Mouse (Mus musculus) heart, embryonic 14.5 days (tissue): ENCODE results near the gene Barx2. TPM values are rescaled to one million over a fixed set of nuclear protein-coding genes. Genes with fewer than 3 reads are reported as not detected.

Source experiments
- ATAC-seq: fragments of 200-750 bp; cut with Nextera tagmentation; 2 replicates; pipeline ENCODE4 v1.8.0; 2017; ENCODE audit warnings: low read depth, moderate TSS enrichment; ENCODE audit not compliant: insufficient number of reproducible peaks, insufficient read depth, low FRiP score
- H3K27ac ChIP-seq, 2 experiments: fragments of 200-500 bp in 1 of 2; fragments of 300-500 bp in 1 of 2; sonication (generic) in 1 of 2; replicated peaks in 1 of 2; 2 replicates each; pipeline ENCODE4 v1.5.1; 2012 to 2014; ENCODE audit warnings: low read depth in 2 of 2, low read length in 2 of 2, control low read depth in 1 of 2, mild to moderate bottlenecking in 1 of 2, mixed read lengths in 1 of 2; ENCODE audit not compliant: control insufficient read depth in 1 of 2, insufficient read depth in 1 of 2
- H3K27me3 ChIP-seq: fragments of 300-500 bp; sonication (generic); 2 replicates; pipeline ENCODE4 v1.6.1; 2014; ENCODE audit warnings: mild to moderate bottlenecking, low read length, control low read depth; ENCODE audit not compliant: control insufficient read depth, insufficient read depth
- H3K36me3 ChIP-seq: fragments of 300-500 bp; sonication (generic); 2 replicates; pipeline ENCODE4 v1.6.1; 2014; ENCODE audit warnings: mild to moderate bottlenecking, control low read depth, low read length, mixed read lengths; ENCODE audit not compliant: control insufficient read depth, insufficient read depth
- H3K4me1 ChIP-seq, 2 experiments: fragments of 200-500 bp in 1 of 2; fragments of 300-500 bp in 1 of 2; sonication (generic) in 1 of 2; 2 replicates each; pipeline ENCODE4 v1.6.1; 2012 to 2014; ENCODE audit warnings: low read length in 2 of 2, control low read depth in 1 of 2, mixed read lengths in 1 of 2; ENCODE audit not compliant: control insufficient read depth in 2 of 2, insufficient read depth in 2 of 2
- H3K4me2 ChIP-seq: fragments of 300-500 bp; sonication (generic); 2 replicates; pipeline ENCODE4 v1.6.1; 2014; ENCODE audit warnings: mild to moderate bottlenecking, low read length
- H3K4me3 ChIP-seq, 2 experiments: fragments of 200-500 bp in 1 of 2; fragments of 300-500 bp in 1 of 2; sonication (generic) in 1 of 2; 2 replicates each; pipeline ENCODE4 v1.5.1; 2012 to 2014; ENCODE audit warnings: low read length in 2 of 2, mild to moderate bottlenecking in 2 of 2, control low read depth in 1 of 2, low read depth in 1 of 2, moderate library complexity in 1 of 2; ENCODE audit not compliant: control insufficient read depth in 1 of 2, insufficient read depth in 1 of 2
- H3K9ac ChIP-seq: fragments of 300-500 bp; sonication (generic); 2 replicates; pipeline ENCODE4 v1.6.1; 2014; ENCODE audit warnings: mild to moderate bottlenecking, low read length
- H3K9me3 ChIP-seq: fragments of 300-500 bp; sonication (generic); 2 replicates; pipeline ENCODE4 v1.6.1; 2016; ENCODE audit warnings: low read length, control low read depth; ENCODE audit not compliant: control insufficient read depth
- WGBS: fragments of 180-500 bp; shearing (Covaris S2); extraction: QIAGEN DNeasy Blood & Tissue Kit; methylation state at CpG from one replicate; pipeline ENCODE4 v1.1.7; 2014; 5-methylcytosine and 5-hydroxymethylcytosine counted together
- polyA plus RNA-seq: library from polyadenylated mRNA; unstranded; fragments of >200 nt; fragmentation: Nextera tagmentation; extraction: Ambion mirVana; gene quantifications from 2 replicates; pipeline ENCODE4 v1.2.1, GENCODE M21; 2014

The Barx2 gene
- polyA plus RNA-seq, 1 experiment from 2014 or later = not detected

DNA sequence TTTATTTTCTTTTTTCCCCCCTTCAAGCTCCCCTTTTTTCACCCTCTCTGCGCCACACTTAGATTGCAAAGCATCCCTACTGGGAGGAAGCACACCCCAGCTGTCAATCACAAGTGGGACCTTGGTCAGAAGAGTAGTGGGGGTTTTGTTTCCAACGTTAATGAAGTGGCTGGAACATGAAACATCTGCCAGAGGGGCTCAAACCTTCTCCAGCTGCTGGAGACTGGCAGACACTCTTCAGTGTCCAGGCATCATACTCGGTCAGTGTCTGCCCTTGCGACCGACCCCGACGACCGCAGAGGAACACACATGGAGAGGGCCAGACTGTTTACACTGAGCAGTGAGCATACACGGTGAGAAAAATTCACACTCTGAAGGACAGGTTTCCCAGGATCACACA is 3.2 kb upstream of the Barx2 start:
- Histone ChIP-seq H3K9me3 (no peaks in the 10 kb centered on the region), H3K4me1 (peaks cover 4 to 26% of the 10 kb centered on the region in 2 experiments; a peak in 3 of 4 replicates), H3K9ac (no peak overlapping the region), H3K27ac (no peak overlapping the region), H3K27me3 (peaks cover 90% of the 10 kb centered on the region), H3K36me3 (no peaks in the 10 kb centered on the region), H3K4me3 (no peak overlapping the region), H3K4me2 (no peak overlapping the region)
- WGBS = 16% methylated on average over 9 of the region's 9 CpGs
- no peak for ATAC-seq

DNA sequence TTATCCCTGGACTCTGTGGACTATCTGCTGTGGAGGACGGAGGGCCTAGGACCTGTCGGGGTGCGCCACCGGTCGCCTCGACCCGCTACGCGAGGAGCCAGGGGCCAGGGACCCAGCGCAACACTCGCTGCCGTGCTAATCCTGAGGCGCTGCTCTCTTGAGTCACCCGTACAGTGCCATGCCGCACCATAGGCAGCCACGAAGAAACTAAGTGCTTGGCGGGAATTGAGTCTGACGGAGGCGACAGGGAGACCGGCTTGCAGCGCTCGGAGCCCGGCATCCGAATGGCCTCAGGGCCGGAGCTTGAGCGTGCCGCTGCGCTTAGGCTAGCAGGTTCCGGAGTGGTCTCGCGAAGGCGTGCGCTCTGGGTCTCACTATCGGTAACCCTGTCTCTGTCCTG is 1.6 kb upstream of the Barx2 start:
- H3K27me3 ChIP-seq = peaks cover 93% of the 10 kb centered on the region
- no peaks in the 10 kb centered on the region for H3K9me3 ChIP-seq
- ATAC-seq = no peak
- peak overlapping the region; percentile 28 to 58 for H3K4me3 ChIP-seq
- H3K4me2 ChIP-seq = peak overlapping the region; percentile 99
- H3K4me1 ChIP-seq = peaks cover 4 to 26% of the 10 kb centered on the region in 2 experiments; a peak in 3 of 4 replicates
- under 1% methylated on average over 34 of the region's 34 CpGs for WGBS
- H3K9ac ChIP-seq = no peak overlapping the region
- no peaks in the 10 kb centered on the region for H3K36me3 ChIP-seq
- no peak overlapping the region for H3K27ac ChIP-seq

DNA sequence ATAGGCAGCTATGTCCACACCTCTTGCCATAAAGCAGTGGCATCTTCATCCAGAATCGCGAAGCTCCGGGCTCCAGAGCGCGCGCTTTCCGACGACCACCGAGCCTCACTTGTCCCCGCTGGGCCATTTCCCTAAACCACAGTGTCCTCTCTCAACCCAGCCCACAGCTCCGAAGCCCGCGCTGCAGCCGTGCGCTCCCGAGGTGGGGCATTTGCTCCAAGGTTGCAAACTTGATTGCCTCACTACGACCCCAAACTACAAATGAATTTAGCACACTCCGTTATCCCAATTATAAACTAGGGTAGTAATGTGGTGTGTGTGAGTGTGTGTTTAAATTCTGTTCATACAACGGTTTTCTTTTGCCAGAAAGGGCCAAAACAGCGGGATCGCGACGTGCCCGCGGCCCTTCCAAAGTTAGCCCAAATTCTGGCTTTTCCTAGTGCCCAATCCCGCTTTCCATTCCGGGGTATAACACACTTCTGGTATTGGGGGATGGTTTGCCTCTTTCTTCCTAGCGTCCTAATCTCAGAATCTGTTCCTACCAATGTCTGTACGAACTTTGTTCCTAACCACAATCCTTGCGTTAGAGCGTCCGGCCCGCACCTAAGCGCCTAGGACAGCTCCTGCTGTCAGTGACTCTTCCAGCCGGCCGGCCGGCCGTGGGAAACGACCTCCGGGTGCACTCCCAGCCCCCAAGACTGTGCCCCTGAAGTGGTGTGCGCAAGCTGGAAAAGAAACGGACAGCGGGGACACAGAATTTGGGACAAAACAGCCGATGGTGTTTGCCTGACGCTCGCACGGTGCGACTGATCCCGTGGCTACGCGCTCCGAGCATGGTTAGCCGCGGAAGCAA is 703 bp upstream of the Barx2 start:
- no peak for ATAC-seq
- Histone ChIP-seq H3K4me2 (peak overlapping the region; percentile 99), H3K9me3 (no peaks in the 10 kb centered on the region), H3K36me3 (no peaks in the 10 kb centered on the region), H3K4me3 (peak overlapping the region; percentile 41 to 58), H3K9ac (no peak overlapping the region), H3K27me3 (peaks cover 86% of the 10 kb centered on the region), H3K4me1 (peaks cover 4 to 26% of the 10 kb centered on the region in 2 experiments; a peak in 3 of 4 replicates), H3K27ac (no peak overlapping the region)
- WGBS = under 1% methylated on average over 54 of the region's 54 CpGs

DNA sequence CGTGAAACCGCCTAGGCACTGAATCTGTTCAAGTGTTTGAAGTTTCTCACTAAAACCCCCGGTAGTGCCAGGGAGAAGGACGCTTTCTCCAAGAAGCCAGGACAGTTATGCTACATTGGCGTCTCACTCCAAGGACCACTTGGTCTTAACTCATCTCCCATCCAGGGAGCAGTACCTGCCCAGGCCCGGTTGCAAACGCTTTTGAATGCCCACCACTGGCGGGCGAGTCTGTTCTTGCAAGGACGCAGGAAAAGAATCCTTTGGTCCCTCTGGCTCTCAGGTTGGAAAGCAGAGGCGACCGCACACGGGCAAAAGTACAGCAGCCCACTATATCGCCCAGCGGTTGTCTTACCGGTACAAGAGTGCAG is 725 bp downstream of the Barx2 start:
- Histone ChIP-seq H3K36me3 (no peaks in the 10 kb centered on the region), H3K27ac (no peak overlapping the region), H3K4me1 (peaks cover 4 to 26% of the 10 kb centered on the region in 2 experiments; a peak in 3 of 4 replicates), H3K4me3 (peak overlapping the region; percentile 41 to 58), H3K9ac (no peak overlapping the region), H3K27me3 (peaks cover 83% of the 10 kb centered on the region), H3K9me3 (no peaks in the 10 kb centered on the region), H3K4me2 (peak overlapping the region; percentile 99)
- ATAC-seq = no peak
- WGBS = 4% methylated on average over 16 of the region's 16 CpGs

- no peak overlapping the region for H3K4me2 ChIP-seq
- ATAC-seq = no peak
- no peak overlapping the region for H3K27ac ChIP-seq
- no peak overlapping the region for H3K9ac ChIP-seq
- peaks cover 62% of the 10 kb centered on the region for H3K27me3 ChIP-seq
- H3K9me3 ChIP-seq = no peaks in the 10 kb centered on the region
- H3K4me3 ChIP-seq = no peak overlapping the region
- H3K4me1 ChIP-seq = peaks cover 4 to 26% of the 10 kb centered on the region in 2 experiments; a peak in 3 of 4 replicates
- H3K36me3 ChIP-seq = no peaks in the 10 kb centered on the region
- 65% methylated on average over 5 of the region's 5 CpGs for WGBS
Observed at GRCm38 (mm10) chr9:31910221-31910620, 3.0 kb downstream of the Barx2 start.

DNA sequence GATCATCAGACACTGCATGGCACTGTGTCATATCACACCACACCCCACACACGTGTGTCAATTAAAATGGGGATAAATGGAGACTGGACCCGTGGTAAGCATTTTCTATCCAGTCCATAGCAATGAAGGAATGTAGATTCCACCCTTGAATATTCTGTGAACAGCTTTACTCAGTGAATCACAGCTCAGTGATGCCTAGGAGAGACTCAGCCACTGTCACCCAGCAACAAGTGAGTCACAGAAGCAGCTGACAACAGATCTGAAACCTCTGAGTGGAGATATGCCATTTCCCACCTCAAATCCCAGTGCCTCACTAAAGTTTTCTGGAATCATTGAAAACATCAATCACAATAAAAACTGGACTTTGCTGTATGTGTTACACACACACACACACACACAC is 11.5 kb downstream of the Barx2 start:
- no peak for ATAC-seq
- Histone ChIP-seq H3K9me3 (no peaks in the 10 kb centered on the region), H3K4me1 (no peaks in the 10 kb centered on the region), H3K27ac (no peak overlapping the region), H3K4me2 (no peak overlapping the region), H3K36me3 (no peaks in the 10 kb centered on the region), H3K4me3 (no peak overlapping the region), H3K27me3 (peaks cover 7% of the 10 kb centered on the region; the same call in 1 of the 2 replicates), H3K9ac (no peak overlapping the region)
- 77% methylated on average over 2 of the region's 2 CpGs for WGBS

GRCm38 (mm10) chr9:31894775-31895320 is 18.4 kb downstream of the Barx2 start:
- no peaks in the 10 kb centered on the region for H3K4me1 ChIP-seq
- no peak for ATAC-seq
- 59% methylated on average over 10 of the region's 10 CpGs for WGBS
- H3K4me2 ChIP-seq = no peak overlapping the region
- no peak overlapping the region for H3K4me3 ChIP-seq
- H3K9me3 ChIP-seq = no peaks in the 10 kb centered on the region
- H3K9ac ChIP-seq = no peak overlapping the region
- no peak overlapping the region for H3K27ac ChIP-seq
- no peaks in the 10 kb centered on the region for H3K27me3 ChIP-seq
- no peaks in the 10 kb centered on the region for H3K36me3 ChIP-seq
